Mouse (Mus musculus): ENCODE results near the gene Zfp383.

- TF ChIP-seq CTCF (IDR thresholded peaks at IDR 0.05; ENCODE audit: low read depth, low read length) (no peak), GATA1 (IDR thresholded peaks at IDR 0.05; ENCODE audit: borderline replicate concordance, low read length) (no peak), TAL1 (conservative IDR thresholded peaks at IDR 0.05; ENCODE audit: low read depth, low read length) (no peak)
These were observed 48.2 kb upstream of the Zfp383 start, which contains the start of gene Zfp420 for GRCm38 (mm10) chr7:29859532-29860517.

All from G1E (cell line).